Mouse (Mus musculus) CD8-positive naive resting alpha-beta T cell, adult 2 months (primary cell): Measurements from ENCODE around the gene Gm37240.

Source experiments
- DNase-seq, 2 experiments: peaks; one replicate each; pipeline ENCODE4 v3.0.0; 2022; ENCODE audit warnings: low read depth in 2 of 2, low spot score in 2 of 2

Gm37240 gene

GRCm38 (mm10) chr3:84860669-84861068 is 1026.6 kb downstream of the Gm37240 start:
- DNase-seq, result no peak

GRCm38 (mm10) chr3:84854440-84854839 is 1032.9 kb downstream of the Gm37240 start:
- no peak for DNase-seq

GRCm38 (mm10) chr3:84852877-84853276 is 1034.4 kb downstream of the Gm37240 start:
- no peak for DNase-seq

- no peak for DNase-seq
Measured at GRCm38 (mm10) chr3:84851801-84852200, 1035.5 kb downstream of the Gm37240 start.

- DNase-seq, result no peak
Measured at GRCm38 (mm10) chr3:84850418-84850817, 1036.9 kb downstream of the Gm37240 start.

GRCm38 (mm10) chr3:84848798-84849197 is 1038.5 kb downstream of the Gm37240 start:
- peak; percentile 23 to 46 for DNase-seq

- peak; percentile 37 to 54 for DNase-seq
Measured at GRCm38 (mm10) chr3:84843594-84843993, 1043.7 kb downstream of the Gm37240 start.

GRCm38 (mm10) chr3:84842793-84843192 is 1044.5 kb downstream of the Gm37240 start:
- DNase-seq, result no peak

GRCm38 (mm10) chr3:84841271-84841670 is 1046.0 kb downstream of the Gm37240 start:
- no peak for DNase-seq

GRCm38 (mm10) chr3:84839499-84839898 is 1047.8 kb downstream of the Gm37240 start:
- DNase-seq, result no peak

GRCm38 (mm10) chr3:84837984-84838383 is 1049.3 kb downstream of the Gm37240 start:
- DNase-seq, result no peak

GRCm38 (mm10) chr3:84836029-84836428 is 1051.3 kb downstream of the Gm37240 start:
- no peak for DNase-seq

GRCm38 (mm10) chr3:84829366-84829765 is 1058.0 kb downstream of the Gm37240 start:
- DNase-seq, result no peak

- no peak for DNase-seq
Measured at GRCm38 (mm10) chr3:84827617-84828016, 1059.7 kb downstream of the Gm37240 start.

GRCm38 (mm10) chr3:84826938-84827337 is 1060.4 kb downstream of the Gm37240 start:
- no peak for DNase-seq

- DNase-seq, result no peak
Measured at GRCm38 (mm10) chr3:84826405-84826804, 1060.9 kb downstream of the Gm37240 start.

- DNase-seq, result no peak
Measured at GRCm38 (mm10) chr3:84825990-84826389, 1061.3 kb downstream of the Gm37240 start.

- DNase-seq, result no peak
Measured at GRCm38 (mm10) chr3:84820654-84821201, 1066.6 kb downstream of the Gm37240 start.

GRCm38 (mm10) chr3:84816951-84817350 is 1070.4 kb downstream of the Gm37240 start:
- DNase-seq, result no peak

- DNase-seq, result peak; percentile 37 to 43
Measured at GRCm38 (mm10) chr3:84815461-84815860, 1071.9 kb downstream of the Gm37240 start.

- DNase-seq, result no peak
Measured at GRCm38 (mm10) chr3:84814762-84815381, 1072.4 kb downstream of the Gm37240 start, which contains the start of gene Fbxw7. Fbxw7 (plus strand) TSS chr3:84815268.

- peak; percentile 100 for DNase-seq
Measured at GRCm38 (mm10) chr3:84814157-84814761, 1073.1 kb downstream of the Gm37240 start.
